Comparison of ENCODE assay signal across 15 mouse cellular contexts in genomic region chr15:43373072-43373471, GRCm38 (mm10).
"Had no signal": no experiment of that assay in that cellular context is flagged by ENCODE, and none has a peak within 500 bp of the region (broad histone marks: within the 10 kb centered on the region; RNA-seq: fewer than 3 reads in every experiment).

No protein-coding gene starts in this region.

- H3K4me1 ChIP-seq: neural tube, embryonic 15.5 days; stomach, embryonic 15.5 days had no signal

- H3K9ac ChIP-seq: neural tube, embryonic 15.5 days; stomach, embryonic 15.5 days had no signal

- H3K9me3 ChIP-seq: neural tube, embryonic 15.5 days; stomach, embryonic 15.5 days had no signal

- H3K4me3 ChIP-seq: neural tube, embryonic 15.5 days; stomach, embryonic 15.5 days had no signal

- H3K27me3 ChIP-seq: neural tube, embryonic 15.5 days; stomach, embryonic 15.5 days had no signal

- H3K4me2 ChIP-seq: neural tube, embryonic 15.5 days; stomach, embryonic 15.5 days had no signal

- H3K27ac ChIP-seq: neural tube, embryonic 15.5 days; stomach, embryonic 15.5 days; stomach, postnatal 0 days had no signal

- DNase-seq: retina, postnatal 1 day; right cerebral cortex, adult 18-20 months; right cerebral cortex, postnatal 14 days; right cerebral cortex, postnatal 25 days; right cerebral cortex, postnatal 4 days; spleen, adult 18-20 months; thymus, adult 18-20 months; thymus, adult 2 months; thymus, postnatal 14 days; thymus, postnatal 25 days; thymus, postnatal 36 days; thymus, postnatal 4 days had no signal

- H3K36me3 ChIP-seq: neural tube, embryonic 15.5 days; stomach, embryonic 15.5 days had no signal
